Mouse (Mus musculus) midbrain, embryonic 12.5 days (tissue): Measurements from ENCODE around the gene Rhbdf1. TPM values are rescaled to one million over a fixed set of nuclear protein-coding genes. Genes with fewer than 3 reads are reported as not detected.
A peak's percentile ranks its signal among the peaks of the same experiment; 100 is the strongest.
"Not testable (repeated sequence)": the region's sequence is repeated elsewhere in the genome, so short reads cannot be mapped to it uniquely, and the experiment has no call there.

Source experiments
- ATAC-seq: fragments of 200-750 bp; cut with Nextera tagmentation; 2 replicates; pipeline ENCODE4 v1.8.0; 2017; ENCODE audit warnings: low read depth, moderate TSS enrichment, moderate library complexity; ENCODE audit not compliant: low FRiP score
- H3K27ac ChIP-seq: fragments of 300-500 bp; sonication (generic); replicated peaks from 2 replicates; pipeline ENCODE4 v1.5.1; 2016; ENCODE audit warnings: mild to moderate bottlenecking
- H3K27me3 ChIP-seq: fragments of 300-500 bp; sonication (generic); 2 replicates; pipeline ENCODE4 v1.6.1; 2016; ENCODE audit warnings: mild to moderate bottlenecking
- H3K36me3 ChIP-seq: fragments of 300-500 bp; sonication (generic); 2 replicates; pipeline ENCODE4 v1.6.1; 2016
- H3K4me1 ChIP-seq: fragments of 300-500 bp; sonication (generic); 2 replicates; pipeline ENCODE4 v1.6.1; 2016
- H3K4me2 ChIP-seq: fragments of 300-500 bp; sonication (generic); replicated peaks from 2 replicates; pipeline ENCODE4 v1.6.1; 2016; ENCODE audit warnings: mild to moderate bottlenecking, moderate library complexity
- H3K4me3 ChIP-seq: fragments of 300-500 bp; sonication (generic); 2 replicates; pipeline ENCODE4 v1.5.1; 2016; ENCODE audit warnings: mild to moderate bottlenecking
- H3K9ac ChIP-seq: fragments of 300-500 bp; sonication (generic); replicated peaks from 2 replicates; pipeline ENCODE4 v1.6.1; 2016; ENCODE audit warnings: mild to moderate bottlenecking, moderate library complexity
- H3K9me3 ChIP-seq: fragments of 300-500 bp; sonication (generic); 2 replicates; pipeline ENCODE4 v1.6.1; 2016; ENCODE audit warnings: mild to moderate bottlenecking
- WGBS: fragments of 180-500 bp; shearing (Covaris S2); methylation state at CpG from one replicate; pipeline ENCODE4 v1.1.7; 2016; 5-methylcytosine and 5-hydroxymethylcytosine counted together
- polyA plus RNA-seq: library from polyadenylated mRNA; unstranded; fragments of >200 nt; fragmentation: Nextera tagmentation; extraction: Ambion mirVana; gene quantifications from 2 replicates; pipeline ENCODE4 v1.2.1, GENCODE M21; 2016

Gene Rhbdf1
- polyA plus RNA-seq, 1 experiment from 2014 or later, result 23.5 TPM

DNA sequence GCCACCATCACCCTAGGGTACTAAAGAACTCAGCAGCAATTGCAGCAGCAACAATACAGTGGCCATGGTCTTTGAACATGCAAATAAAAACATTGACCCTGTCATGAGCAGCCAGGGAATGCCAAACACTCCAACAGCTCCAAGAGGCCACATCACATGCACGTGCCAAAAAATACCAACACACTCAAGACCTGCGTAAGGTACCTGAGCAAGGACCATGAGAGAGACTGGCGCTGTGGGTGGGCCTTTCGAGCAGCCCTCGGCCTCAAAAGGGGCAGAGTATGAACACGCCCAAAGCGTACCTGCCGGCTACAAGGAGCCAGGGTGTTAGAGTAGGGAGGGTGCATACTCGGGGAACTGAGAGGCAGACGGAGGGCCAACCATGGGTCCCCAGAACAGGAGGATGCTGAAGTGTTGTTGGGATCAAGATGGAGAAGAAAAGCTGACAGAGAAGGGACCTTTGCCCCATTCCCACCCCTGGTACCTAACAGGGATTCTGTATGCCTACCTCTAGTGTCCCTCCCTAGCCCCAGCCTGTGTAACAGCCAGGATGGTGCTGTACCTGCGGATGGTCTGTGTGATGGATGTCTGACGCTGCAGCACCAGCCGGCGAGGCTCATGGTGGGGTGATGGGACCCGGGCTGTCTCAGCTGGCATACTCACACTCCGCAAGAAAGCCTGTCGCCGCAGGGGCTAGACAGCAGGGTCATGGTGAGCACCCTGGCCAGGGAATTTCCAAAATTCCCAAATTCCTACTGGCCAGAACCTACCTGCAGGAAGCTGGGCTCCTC is 6.5 kb downstream of the Rhbdf1 start:
- no peak overlapping the region for H3K4me2 ChIP-seq
- WGBS, result 93% methylated on average over 18 of the region's 18 CpGs
- peaks cover 21% of the 10 kb centered on the region for H3K36me3 ChIP-seq
- H3K27ac ChIP-seq, result no peak overlapping the region
- no peak for ATAC-seq
- H3K4me1 ChIP-seq, result peaks cover 11% of the 10 kb centered on the region; the same call in 1 of the 2 replicates
- no peak overlapping the region for H3K9ac ChIP-seq
- H3K27me3 ChIP-seq, result peaks cover 4% of the 10 kb centered on the region
- no peaks in the 10 kb centered on the region for H3K9me3 ChIP-seq
- H3K4me3 ChIP-seq, result no peak overlapping the region

- H3K27ac ChIP-seq, result no peak overlapping the region
- no peak overlapping the region for H3K4me2 ChIP-seq
- peaks cover 8% of the 10 kb centered on the region for H3K4me1 ChIP-seq
- 91% methylated on average over 9 of the region's 9 CpGs for WGBS
- no peaks in the 10 kb centered on the region for H3K9me3 ChIP-seq
- no peaks in the 10 kb centered on the region for H3K27me3 ChIP-seq
- no peak overlapping the region for H3K9ac ChIP-seq
- no peak overlapping the region for H3K4me3 ChIP-seq
- no peak for ATAC-seq
- peaks cover 46% of the 10 kb centered on the region for H3K36me3 ChIP-seq
Measured at GRCm38 (mm10) chr11:32210623-32211022, 11.5 kb downstream of the Rhbdf1 start.

GRCm38 (mm10) chr11:32205058-32205873 is 16.8 kb downstream of the Rhbdf1 start, which contains the start of gene Snrnp25:
TSS of gene Snrnp25 (plus strand) at chr11:32205415.
- ATAC-seq, result peak; percentile 100
- H3K27me3 ChIP-seq, result no peaks in the 10 kb centered on the region; the same call in 1 of the 2 replicates
- peaks cover 22% of the 10 kb centered on the region for H3K36me3 ChIP-seq
- H3K27ac ChIP-seq, result no peak within 1 kb of the TSS
- H3K9me3 ChIP-seq, result no peaks in the 10 kb centered on the region
- H3K4me2 ChIP-seq, result peak within 1 kb of the TSS; percentile 59
- peaks cover 14% of the 10 kb centered on the region for H3K4me1 ChIP-seq
- peak within 1 kb of the TSS; percentile 67 for H3K9ac ChIP-seq
- under 1% methylated on average over 52 of the region's 52 CpGs for WGBS
- H3K4me3 ChIP-seq, result peak within 1 kb of the TSS; percentile 54

DNA sequence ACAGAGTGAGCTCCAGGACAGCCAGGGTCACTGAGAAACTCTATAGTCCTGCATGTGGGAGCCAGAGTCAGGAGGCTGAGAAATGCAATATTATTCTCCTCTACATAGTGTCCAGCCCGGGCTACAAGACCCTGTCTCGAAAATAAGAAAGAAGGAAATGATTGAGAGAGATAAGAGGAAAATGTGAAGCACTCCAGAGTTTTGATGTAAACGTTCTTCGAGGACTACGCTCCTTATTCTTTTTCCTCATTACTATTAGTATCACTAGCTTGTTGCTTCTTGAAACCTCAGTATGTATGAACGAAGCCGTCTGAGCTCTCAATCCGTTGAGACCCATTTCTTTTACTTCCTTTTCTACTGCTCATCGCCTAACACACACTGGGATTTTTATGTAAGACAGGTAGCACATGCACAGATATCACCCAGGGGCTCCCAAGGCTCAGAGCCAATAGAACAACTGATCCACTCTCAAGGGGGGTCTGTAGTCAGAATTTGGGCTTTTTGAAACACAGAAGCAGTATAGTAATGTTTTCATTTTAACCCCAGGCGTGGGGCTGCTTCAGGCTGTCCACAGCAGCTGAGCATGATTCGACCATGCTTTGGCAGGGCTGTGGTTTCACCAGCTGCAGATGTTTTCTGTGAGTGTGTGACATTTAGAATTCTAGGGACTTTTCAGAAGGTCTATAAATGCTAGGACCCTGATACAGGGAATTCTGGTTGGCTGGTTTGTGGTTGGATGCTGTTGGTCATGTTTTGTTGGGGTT is 20.0 kb downstream of the Rhbdf1 start:
- no peak overlapping the region for H3K4me2 ChIP-seq
- 85% methylated on average over 11 of the region's 11 CpGs for WGBS
- ATAC-seq, result no peak

GRCm38 (mm10) chr11:32200992-32201391 is 21.1 kb downstream of the Rhbdf1 start:
- not testable (repeated sequence) for H3K9me3 ChIP-seq, H3K27me3 ChIP-seq, H3K36me3 ChIP-seq, H3K9ac ChIP-seq, H3K4me3 ChIP-seq, H3K27ac ChIP-seq, H3K4me2 ChIP-seq, ATAC-seq
- 79% methylated on average over 1 of the region's 1 CpGs for WGBS
- H3K4me1 ChIP-seq, result peaks cover 10% of the 10 kb centered on the region

More for the DNA sequence above, 20.0 kb downstream of the Rhbdf1 start:
- Histone ChIP-seq H3K9ac (no peak overlapping the region), H3K4me1 (peaks cover 14% of the 10 kb centered on the region), H3K27me3 (no peaks in the 10 kb centered on the region; the same call in 1 of the 2 replicates), H3K27ac (no peak overlapping the region), H3K4me3 (no peak overlapping the region), H3K36me3 (no peaks in the 10 kb centered on the region), H3K9me3 (no peaks in the 10 kb centered on the region)

DNA sequence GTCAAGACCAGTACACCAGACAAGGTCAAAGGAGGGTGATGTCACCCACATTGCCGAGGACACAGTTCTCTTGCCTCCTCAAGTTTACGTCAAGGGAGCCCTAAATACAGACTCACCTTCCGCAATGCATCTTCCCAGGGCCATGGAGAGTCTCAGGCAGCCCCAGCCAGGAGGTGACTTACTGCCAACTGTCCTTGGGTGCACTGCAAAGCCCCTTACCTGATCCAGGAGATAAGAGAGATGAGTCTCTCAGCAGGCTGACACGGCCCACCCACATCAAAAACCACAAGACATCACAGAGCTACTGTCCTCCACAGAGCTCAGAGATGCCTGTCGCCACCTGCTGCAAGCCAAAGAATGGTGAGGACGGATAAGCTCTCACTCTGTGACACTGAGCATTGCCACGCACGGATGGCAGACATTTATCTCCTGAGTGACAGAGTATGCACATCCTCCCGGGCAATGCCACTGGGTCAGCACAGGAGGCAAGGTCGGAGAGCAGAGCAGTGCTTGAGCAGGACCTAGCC is 22.0 kb downstream of the Rhbdf1 start, which contains the start of gene Il9r:
Il9r (minus strand) TSS at position 205 of the 527 bp plus-strand sequence.
- Histone ChIP-seq H3K4me2 (no peak within 1 kb of the TSS), H3K4me1 (0 out of 2 replicates have a peak, but pooled peaks cover 6% of the 10 kb centered on the region), H3K4me3 (no peak within 1 kb of the TSS), H3K27me3 (peaks cover 2% of the 10 kb centered on the region), H3K9me3 (no peaks in the 10 kb centered on the region), H3K36me3 (no peaks in the 10 kb centered on the region), H3K9ac (no peak within 1 kb of the TSS), H3K27ac (no peak within 1 kb of the TSS)
- WGBS, result 75% methylated on average over 10 of the region's 10 CpGs
- ATAC-seq, result no peak

GRCm38 (mm10) chr11:32199230-32199629 is 22.9 kb downstream of the Rhbdf1 start:
- H3K4me1 ChIP-seq, result no peaks in the 10 kb centered on the region
- H3K9ac ChIP-seq, result no peak overlapping the region
- no peaks in the 10 kb centered on the region for H3K9me3 ChIP-seq
- H3K36me3 ChIP-seq, result no peaks in the 10 kb centered on the region
- ATAC-seq, result no peak
- H3K27ac ChIP-seq, result no peak overlapping the region
- no peak overlapping the region for H3K4me2 ChIP-seq
- peaks cover 4% of the 10 kb centered on the region for H3K27me3 ChIP-seq
- 40% methylated on average over 6 of the region's 6 CpGs for WGBS
- no peak overlapping the region for H3K4me3 ChIP-seq

DNA sequence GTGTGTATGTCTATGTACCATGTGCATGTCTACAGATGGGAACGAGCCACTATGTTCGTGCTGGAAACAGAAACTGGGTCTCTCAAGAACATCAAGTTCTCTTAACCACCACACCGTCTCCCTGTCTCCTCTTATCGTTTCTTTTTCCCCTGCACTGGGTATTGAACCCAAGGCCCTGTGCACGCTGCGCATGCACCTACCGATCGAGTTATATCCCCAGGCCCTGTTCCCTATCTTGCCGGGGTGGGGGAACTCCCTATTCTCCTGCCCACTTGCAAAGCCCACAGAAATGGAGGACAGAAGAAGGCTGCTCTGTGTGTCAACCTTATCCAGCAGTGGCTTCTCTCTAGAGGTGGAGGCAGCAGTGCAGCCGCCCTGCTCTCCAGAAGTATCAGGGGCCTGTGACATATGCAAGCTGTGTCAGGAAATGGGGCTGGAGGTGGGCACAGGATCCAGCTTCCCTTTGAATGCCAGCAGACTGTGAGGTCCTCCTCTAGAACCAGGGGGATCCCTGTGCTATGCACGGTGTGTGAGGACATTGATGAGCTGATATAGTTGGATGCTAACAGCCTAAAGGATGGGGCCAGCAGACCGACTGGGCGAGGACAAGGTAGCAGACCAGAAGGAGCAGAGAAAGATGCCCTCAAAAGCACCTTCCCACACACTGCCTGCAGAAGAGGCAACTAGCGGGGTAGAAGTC is 23.7 kb downstream of the Rhbdf1 start:
- ATAC-seq, result no peak
- H3K27ac ChIP-seq, result no peak overlapping the region

DNA sequence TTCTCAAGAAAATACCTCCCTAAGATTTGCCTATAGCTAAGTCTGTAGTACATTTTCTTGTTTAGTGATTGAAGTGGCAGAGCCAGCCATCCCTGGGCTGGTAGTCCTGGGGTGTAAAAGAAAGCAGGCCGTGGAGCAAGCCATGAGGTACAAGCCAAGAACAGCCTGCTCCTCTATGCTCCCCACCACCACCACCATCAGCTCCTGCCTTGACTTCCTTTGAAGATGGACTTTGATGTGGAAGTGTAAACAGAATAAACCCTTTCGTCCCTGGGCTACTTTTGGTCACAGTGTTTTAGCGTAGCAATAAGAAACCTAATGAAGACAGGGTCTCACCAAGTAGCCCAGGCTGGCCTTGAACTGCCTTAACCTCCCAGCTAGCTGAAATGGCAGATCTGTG is 24.3 kb downstream of the Rhbdf1 start:
- no peak for ATAC-seq
- H3K4me1 ChIP-seq, result no peaks in the 10 kb centered on the region
- no peak overlapping the region for H3K27ac ChIP-seq
- H3K36me3 ChIP-seq, result no peaks in the 10 kb centered on the region
- H3K27me3 ChIP-seq, result peaks cover 4% of the 10 kb centered on the region
- H3K9me3 ChIP-seq, result no peaks in the 10 kb centered on the region
- no peak overlapping the region for H3K9ac ChIP-seq
- WGBS, result 70% methylated on average over 3 of the region's 3 CpGs
- H3K4me2 ChIP-seq, result no peak overlapping the region
- H3K4me3 ChIP-seq, result no peak overlapping the region

More for the DNA sequence above, 23.7 kb downstream of the Rhbdf1 start:
- H3K27me3 ChIP-seq, result peaks cover 4% of the 10 kb centered on the region
- no peak overlapping the region for H3K4me3 ChIP-seq
- H3K4me2 ChIP-seq, result no peak overlapping the region
- no peaks in the 10 kb centered on the region for H3K4me1 ChIP-seq
- no peaks in the 10 kb centered on the region for H3K36me3 ChIP-seq
- H3K9me3 ChIP-seq, result no peaks in the 10 kb centered on the region
- no peak overlapping the region for H3K9ac ChIP-seq
- 73% methylated on average over 14 of the region's 14 CpGs for WGBS

GRCm38 (mm10) chr11:32196727-32197126 is 25.4 kb downstream of the Rhbdf1 start:
- H3K9ac ChIP-seq, result no peak overlapping the region
- WGBS, result 82% methylated on average over 6 of the region's 6 CpGs
- ATAC-seq, result no peak
- no peak overlapping the region for H3K4me2 ChIP-seq
- no peaks in the 10 kb centered on the region for H3K4me1 ChIP-seq
- no peak overlapping the region for H3K4me3 ChIP-seq
- H3K27ac ChIP-seq, result no peak overlapping the region
- H3K9me3 ChIP-seq, result no peaks in the 10 kb centered on the region
- H3K27me3 ChIP-seq, result peaks cover 4% of the 10 kb centered on the region; the same call in 1 of the 2 replicates
- no peaks in the 10 kb centered on the region for H3K36me3 ChIP-seq
